Mouse (Mus musculus): ENCODE results near the gene Capn8. TPM values are rescaled to one million over a fixed set of nuclear protein-coding genes. Genes with fewer than 3 reads are reported as not detected.
A peak's percentile ranks its signal among the peaks of the same experiment; 100 is the strongest.

Gene Capn8
- polyA plus RNA-seq (2011; ENCODE audit: insufficient read depth, insufficient read length, low replicate concordance, missing spikeins), result not detected in 2 replicates

- H3K4me1 ChIP-seq (ENCODE audit: control insufficient read depth, insufficient read depth, low read length), result no peaks in the 10 kb centered on the region
- TF ChIP-seq CTCF (IDR thresholded peaks at IDR 0.05; ENCODE audit: control insufficient read depth, insufficient read depth, low read length) (peak; percentile 35; the same call in 1 of the 2 replicates), POLR2A (IDR thresholded peaks at IDR 0.05; ENCODE audit: borderline replicate concordance, control insufficient read depth, low read depth, low read length) (no peak)
- WGBS, result 53% methylated on average over 5 of the region's 5 CpGs
- no peak within 1 kb of the TSS for H3K4me3 ChIP-seq (replicated peaks; ENCODE audit: control insufficient read depth, low read depth, low read length)
- no peak within 1 kb of the TSS for H3K27ac ChIP-seq (ENCODE audit: control insufficient read depth, insufficient read depth, low read depth, low read length, poor library complexity)
These were observed at the start of gene Capn8 for GRCm38 (mm10) chr1:182564408-182565120. Capn8 (plus strand) TSS chr1:182565007.

DNA sequence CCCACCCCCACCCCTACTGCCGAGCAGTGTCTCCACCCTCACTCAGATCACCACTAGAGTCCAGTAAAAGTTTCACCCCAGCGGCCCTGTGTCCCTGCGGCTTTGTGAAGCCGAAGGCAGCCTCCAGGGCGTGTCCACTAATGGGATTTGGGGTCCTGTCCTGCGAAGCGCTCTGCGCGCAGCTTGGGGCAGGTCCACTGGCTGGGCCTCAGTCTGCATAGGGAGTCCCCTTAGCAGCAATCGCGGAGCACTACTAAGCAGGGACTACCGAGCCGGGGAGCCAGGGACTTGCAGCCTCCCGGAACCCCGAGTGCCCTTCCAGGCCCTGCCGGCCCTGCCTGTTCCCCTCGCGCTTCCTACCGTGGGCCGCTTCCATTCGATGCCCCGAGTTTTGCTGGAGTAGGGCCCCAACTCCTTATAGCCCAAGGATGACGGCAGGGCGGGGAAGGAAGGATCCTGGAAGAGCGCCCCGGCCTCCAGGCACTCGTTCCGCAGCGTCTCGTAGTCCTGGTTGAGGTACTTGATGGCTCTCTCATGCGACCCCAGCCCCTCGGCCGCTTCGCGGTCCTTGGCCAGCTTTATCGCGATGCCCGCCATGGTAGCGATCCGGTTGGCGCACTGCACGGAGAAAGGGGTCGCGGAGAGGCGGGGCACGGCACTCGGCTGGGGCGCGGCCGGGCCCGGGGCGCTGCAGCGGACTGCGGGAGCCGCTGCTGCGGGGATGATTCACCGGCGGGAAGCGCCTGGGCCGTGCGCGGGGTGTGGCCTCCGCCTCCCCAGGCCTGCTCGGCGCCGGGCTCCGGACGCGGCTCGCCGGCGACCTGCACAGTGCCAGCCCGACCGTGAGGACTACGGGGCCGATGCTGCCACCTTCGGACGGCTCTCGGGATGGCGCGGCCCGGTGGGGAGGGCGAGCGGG, 47.8 kb upstream of the Capn8 start, which contains the start of gene Capn2:
Capn2 (minus strand) TSS at position 851 of the 919 bp plus-strand sequence.
- peak within 1 kb of the TSS; percentile 72 for H3K4me3 ChIP-seq (replicated peaks; ENCODE audit: control insufficient read depth, low read depth, low read length)
- H3K4me1 ChIP-seq (ENCODE audit: control insufficient read depth, insufficient read depth, low read length), result no peaks in the 10 kb centered on the region; the same call in 1 of the 2 replicates
- WGBS, result under 1% methylated on average over 84 of the region's 84 CpGs
- TF ChIP-seq CTCF (IDR thresholded peaks at IDR 0.05; ENCODE audit: control insufficient read depth, insufficient read depth, low read length) (peak; percentile 41; the same call in 1 of the 2 replicates), POLR2A (IDR thresholded peaks at IDR 0.05; ENCODE audit: borderline replicate concordance, control insufficient read depth, low read depth, low read length) (peak; percentile 33; the same call in 1 of the 2 replicates)
- peak within 1 kb of the TSS; percentile 73 for H3K27ac ChIP-seq (ENCODE audit: control insufficient read depth, insufficient read depth, low read depth, low read length, poor library complexity)

- WGBS, result 2% methylated on average over 10 of the region's 10 CpGs
- peak overlapping the region; percentile 72 for H3K4me3 ChIP-seq (replicated peaks; ENCODE audit: control insufficient read depth, low read depth, low read length)
- no peaks in the 10 kb centered on the region; the same call in 1 of the 2 replicates for H3K4me1 ChIP-seq (ENCODE audit: control insufficient read depth, insufficient read depth, low read length)
- no peak overlapping the region for H3K27ac ChIP-seq (ENCODE audit: control insufficient read depth, insufficient read depth, low read depth, low read length, poor library complexity)
- no peak for TF ChIP-seq CTCF (IDR thresholded peaks at IDR 0.05; ENCODE audit: control insufficient read depth, insufficient read depth, low read length)
- no peak for TF ChIP-seq POLR2A (IDR thresholded peaks at IDR 0.05; ENCODE audit: borderline replicate concordance, control insufficient read depth, low read depth, low read length)
These were observed 47.2 kb upstream of the Capn8 start for GRCm38 (mm10) chr1:182517677-182518011.

DNA sequence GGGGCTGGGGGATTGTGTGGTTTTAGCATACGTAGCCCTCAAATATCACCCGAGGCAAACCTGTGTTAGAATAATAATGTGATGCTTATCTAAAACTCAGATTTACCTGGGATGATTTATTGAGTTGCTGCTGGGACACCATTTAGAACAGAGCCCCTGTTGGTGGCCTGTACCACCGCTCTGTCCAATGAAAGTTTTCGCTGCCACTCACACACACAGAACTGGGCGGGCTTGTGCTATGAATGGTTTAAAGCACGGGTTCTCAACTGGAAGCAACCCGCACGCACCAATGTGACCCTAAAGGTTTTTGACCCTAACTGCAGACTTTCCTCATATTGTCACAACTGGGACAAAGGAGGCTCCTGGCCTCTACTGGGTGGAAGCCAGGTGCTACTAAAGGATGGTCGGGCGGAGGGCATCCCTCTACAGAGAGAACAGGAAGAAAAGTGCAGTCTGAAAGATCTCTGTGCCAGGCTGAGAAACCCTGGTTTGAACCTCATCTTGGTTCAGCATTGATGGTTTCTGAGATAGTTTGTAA, 46.6 kb upstream of the Capn8 start:
- TF ChIP-seq CTCF (IDR thresholded peaks at IDR 0.05; ENCODE audit: control insufficient read depth, insufficient read depth, low read length) (no peak), POLR2A (IDR thresholded peaks at IDR 0.05; ENCODE audit: borderline replicate concordance, control insufficient read depth, low read depth, low read length) (no peak)
- no peaks in the 10 kb centered on the region; the same call in 1 of the 2 replicates for H3K4me1 ChIP-seq (ENCODE audit: control insufficient read depth, insufficient read depth, low read length)
- H3K27ac ChIP-seq (ENCODE audit: control insufficient read depth, insufficient read depth, low read depth, low read length, poor library complexity), result no peak overlapping the region
- H3K4me3 ChIP-seq (replicated peaks; ENCODE audit: control insufficient read depth, low read depth, low read length), result no peak overlapping the region
- 78% methylated on average over 10 of the region's 10 CpGs for WGBS

GRCm38 (mm10) chr1:182518811-182519210, 46.0 kb upstream of the Capn8 start:
- no peak overlapping the region for H3K27ac ChIP-seq (ENCODE audit: control insufficient read depth, insufficient read depth, low read depth, low read length, poor library complexity)
- no peaks in the 10 kb centered on the region; the same call in 1 of the 2 replicates for H3K4me1 ChIP-seq (ENCODE audit: control insufficient read depth, insufficient read depth, low read length)
- TF ChIP-seq POLR2A (IDR thresholded peaks at IDR 0.05; ENCODE audit: borderline replicate concordance, control insufficient read depth, low read depth, low read length) (no peak), CTCF (IDR thresholded peaks at IDR 0.05; ENCODE audit: control insufficient read depth, insufficient read depth, low read length) (no peak)
- no peak overlapping the region for H3K4me3 ChIP-seq (replicated peaks; ENCODE audit: control insufficient read depth, low read depth, low read length)
- 84% methylated on average over 6 of the region's 6 CpGs for WGBS

- WGBS, result 75% methylated on average over 5 of the region's 5 CpGs
- H3K27ac ChIP-seq (ENCODE audit: control insufficient read depth, insufficient read depth, low read depth, low read length, poor library complexity), result no peak overlapping the region
These were observed 45.5 kb upstream of the Capn8 start for GRCm38 (mm10) chr1:182519341-182519740.

GRCm38 (mm10) chr1:182520091-182520937, 44.5 kb upstream of the Capn8 start:
- TF ChIP-seq POLR2A (IDR thresholded peaks at IDR 0.05; ENCODE audit: borderline replicate concordance, control insufficient read depth, low read depth, low read length) (no peak), CTCF (IDR thresholded peaks at IDR 0.05; ENCODE audit: control insufficient read depth, insufficient read depth, low read length) (no peak)
- WGBS, result 24% methylated on average over 14 of the region's 14 CpGs
- Histone ChIP-seq H3K27ac (ENCODE audit: control insufficient read depth, insufficient read depth, low read depth, low read length, poor library complexity) (peak overlapping the region; percentile 11), H3K4me3 (replicated peaks; ENCODE audit: control insufficient read depth, low read depth, low read length) (no peak overlapping the region), H3K4me1 (ENCODE audit: control insufficient read depth, insufficient read depth, low read length) (no peaks in the 10 kb centered on the region; the same call in 1 of the 2 replicates)

More at GRCm38 (mm10) chr1:182519341-182519740, 45.5 kb upstream of the Capn8 start:
- Histone ChIP-seq H3K4me1 (ENCODE audit: control insufficient read depth, insufficient read depth, low read length) (no peaks in the 10 kb centered on the region; the same call in 1 of the 2 replicates), H3K4me3 (replicated peaks; ENCODE audit: control insufficient read depth, low read depth, low read length) (no peak overlapping the region)
- TF ChIP-seq CTCF (IDR thresholded peaks at IDR 0.05; ENCODE audit: control insufficient read depth, insufficient read depth, low read length), result no peak
- no peak for TF ChIP-seq POLR2A (IDR thresholded peaks at IDR 0.05; ENCODE audit: borderline replicate concordance, control insufficient read depth, low read depth, low read length)

Data from bone marrow, adult 2 months (tissue).